Comparison of ENCODE assay signal across 20 mouse cellular contexts in the genomic region with DNA sequence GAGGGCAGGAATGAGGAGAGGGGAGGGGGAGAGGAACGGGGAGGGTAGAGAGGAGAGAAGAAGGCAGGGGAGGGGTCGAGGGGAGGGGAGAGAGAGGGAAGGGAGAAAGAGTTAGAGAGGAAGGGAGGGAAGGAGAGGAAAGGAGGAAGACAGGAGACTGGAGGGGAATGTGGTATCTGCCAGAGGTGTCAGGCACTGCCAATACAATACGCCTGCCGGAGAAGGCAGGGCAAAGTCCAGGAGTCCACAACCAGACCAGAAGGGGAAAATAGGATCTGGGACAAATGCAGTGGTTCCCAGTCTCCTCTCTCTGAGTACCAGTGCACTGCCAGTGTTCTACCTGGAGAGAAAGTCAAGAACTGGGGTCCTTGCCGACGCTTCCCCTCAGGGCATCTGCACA. TPM values are rescaled to one million over a fixed set of nuclear protein-coding genes. Genes with fewer than 3 reads are reported as not detected.
DNase-seq lines count a peak whose midpoint lies in the region; ATAC-seq and TF ChIP-seq lines count a peak whose summit lies in the region.
"Had no signal": no experiment of that assay in that cellular context is flagged by ENCODE, and none has a peak within 500 bp of the region (broad histone marks: within the 10 kb centered on the region; RNA-seq: fewer than 3 reads in every experiment).

No protein-coding gene starts in this region.

- no peak overlapping the region for H3K4me3 ChIP-seq in kidney, adult 2 months (ENCODE audit: insufficient read depth, low read depth, low read length)
- H3K4me3 ChIP-seq in kidney, embryonic 16.5 days (ENCODE audit: low read length) = no peak overlapping the region
- no peak overlapping the region for H3K4me3 ChIP-seq in liver, embryonic 15.5 days (replicated peaks)
- H3K4me3 ChIP-seq: forebrain, embryonic 13.5 days; heart, embryonic 13.5 days; limb, embryonic 10.5 days had no signal

- H3K4me2 ChIP-seq in kidney, embryonic 16.5 days (replicated peaks; ENCODE audit: low read depth, low read length) = no peak overlapping the region
- peak overlapping the region; percentile 32; the same call in 1 of the 2 replicates for H3K4me2 ChIP-seq in liver, embryonic 15.5 days
- H3K4me2 ChIP-seq: forebrain, embryonic 13.5 days; heart, embryonic 13.5 days; midbrain, embryonic 11.5 days had no signal

- H3K9ac ChIP-seq in kidney, embryonic 16.5 days (replicated peaks; ENCODE audit: low read length) = no peak overlapping the region
- H3K9ac ChIP-seq in liver, embryonic 15.5 days = no peak overlapping the region
- H3K9ac ChIP-seq: forebrain, embryonic 13.5 days; heart, embryonic 13.5 days had no signal

- H3K9me3 ChIP-seq in kidney, embryonic 16.5 days (ENCODE audit: low read length) = no peaks in the 10 kb centered on the region
- H3K9me3 ChIP-seq in liver, embryonic 15.5 days (replicated peaks) = no peaks in the 10 kb centered on the region
- H3K9me3 ChIP-seq: forebrain, embryonic 13.5 days; heart, embryonic 13.5 days; limb, embryonic 10.5 days had no signal

- TF ChIP-seq CTCF in kidney, adult 2 months (conservative IDR thresholded peaks at IDR 0.05; ENCODE audit: insufficient read depth, insufficient read length, low read depth, low read length) = no peak

- H3K27ac ChIP-seq in kidney, adult 2 months (ENCODE audit: insufficient read depth, low read depth, low read length) = no peak overlapping the region
- no peak overlapping the region for H3K27ac ChIP-seq in kidney, embryonic 16.5 days (ENCODE audit: low read length)
- no peak overlapping the region for H3K27ac ChIP-seq in liver, embryonic 15.5 days (replicated peaks)
- H3K27ac ChIP-seq: forebrain, embryonic 13.5 days; heart, embryonic 13.5 days; limb, embryonic 10.5 days; macrophage had no signal

- peak; percentile 84 for DNase-seq in kidney, adult 2 months
- DNase-seq in kidney, postnatal 14 days = peak; percentile 34
- no peak for DNase-seq in lung, postnatal 10 days
- no peak for DNase-seq in thymus, postnatal 10 days (ENCODE audit: low spot score in 2 of 2)
- DNase-seq: B cell, adult 2 months; cerebellum, adult 9-11 months; heart, adult 18-20 months; lung, adult 2 months; retina, postnatal 1 day; right cerebral cortex, postnatal 4 days; thymus, postnatal 36 days had no signal

- no peak for ATAC-seq in kidney, embryonic 16.5 days (ENCODE audit: low FRiP score, low TSS enrichment)
- ATAC-seq in liver, embryonic 15.5 days (ENCODE audit: insufficient read depth) = peak; percentile 18; the same call in 1 of the 2 replicates
- ATAC-seq in megakaryocyte progenitor cell, adult 5-6 weeks (replicated peaks; ENCODE audit: poor library complexity) = no peak
- ATAC-seq: forebrain, embryonic 13.5 days; hindbrain, embryonic 16.5 days had no signal

- 47% methylated on average over 6 of the region's 6 CpGs for WGBS in kidney, adult 2 months
- 71% methylated on average over 6 of the region's 6 CpGs for WGBS in kidney, embryonic 16.5 days
- WGBS in liver, embryonic 15.5 days (ENCODE audit: insufficient replicate concordance) = 56% methylated on average over 6 of the region's 6 CpGs

- no peaks in the 10 kb centered on the region for H3K36me3 ChIP-seq in kidney, adult 2 months (ENCODE audit: control insufficient read depth, insufficient read depth, low read length)
- no peaks in the 10 kb centered on the region for H3K36me3 ChIP-seq in kidney, embryonic 16.5 days (ENCODE audit: insufficient read depth, low read length)
- H3K36me3 ChIP-seq in liver, embryonic 15.5 days (replicated peaks) = no peaks in the 10 kb centered on the region
- H3K36me3 ChIP-seq: heart, embryonic 13.5 days; limb, embryonic 10.5 days had no signal

- peaks cover 14% of the 10 kb centered on the region; the same call in 1 of the 2 replicates for H3K4me1 ChIP-seq in kidney, adult 2 months (ENCODE audit: control insufficient read depth, insufficient read depth, low read length)
- peaks cover 14% of the 10 kb centered on the region for H3K4me1 ChIP-seq in kidney, embryonic 16.5 days (ENCODE audit: insufficient read depth, low read length)
- H3K4me1 ChIP-seq in liver, embryonic 15.5 days (replicated peaks) = peaks cover 29% of the 10 kb centered on the region

- no peak for TF ChIP-seq POLR2A in kidney, adult 2 months (IDR thresholded peaks at IDR 0.05; ENCODE audit: low read depth, low read length)

- no peaks in the 10 kb centered on the region for H3K27me3 ChIP-seq in kidney, adult 2 months (replicated peaks; ENCODE audit: control insufficient read depth, insufficient read depth, low read length)
- no peaks in the 10 kb centered on the region for H3K27me3 ChIP-seq in kidney, embryonic 16.5 days (ENCODE audit: insufficient read depth, low read length)
- H3K27me3 ChIP-seq in liver, embryonic 15.5 days = 0 out of 2 replicates have a peak, but pooled peaks cover 1% of the 10 kb centered on the region

RNA-seq across cellular contexts. Expression of a gene that starts 1.8 kb away (rescaled TPM):
- polyA plus RNA-seq in kidney, adult 2 months (2012; rRNA removed) = 17.6 and 18.6 TPM in 2 replicates
- polyA plus RNA-seq in kidney, embryonic 16.5 days (2015; fragmentation: Nextera tagmentation; extraction: Ambion mirVana) = 6.7 and 7.2 TPM in 2 replicates
- polyA plus RNA-seq in liver, embryonic 15.5 days (2015; fragmentation: Nextera tagmentation; extraction: Ambion mirVana) = 1.8 and 2.0 TPM in 2 replicates
- 11.4 and 12.8 TPM in 2 replicates for total RNA-seq in megakaryocyte progenitor cell, adult 5-6 weeks (2015)
- 11.0 and 19.8 TPM in 2 replicates for total RNA-seq in megakaryocyte progenitor cell, adult 5-6 weeks (2017)

RNA-seq across cellular contexts. Expression of a gene that starts 30.8 kb away (rescaled TPM):
- 12.4 and 14.7 TPM in 2 replicates for polyA plus RNA-seq in kidney, adult 2 months (2012; rRNA removed)
- 25.5 and 31.4 TPM in 2 replicates for polyA plus RNA-seq in kidney, embryonic 16.5 days (2015; fragmentation: Nextera tagmentation; extraction: Ambion mirVana)
- polyA plus RNA-seq in liver, embryonic 15.5 days (2015; fragmentation: Nextera tagmentation; extraction: Ambion mirVana) = 10.9 and 12.0 TPM in 2 replicates
- 67.7 and 74.1 TPM in 2 replicates for total RNA-seq in megakaryocyte progenitor cell, adult 5-6 weeks (2015)
- 38.1 and 50.1 TPM in 2 replicates for total RNA-seq in megakaryocyte progenitor cell, adult 5-6 weeks (2017)

Comparison
In these comparisons a context has a peak if more than half of its experiments do, and no peak if none do; other contexts are left out.
1. DNase-seq: peak in kidney, adult 2 months (single experiment) and kidney, postnatal 14 days (single experiment); none in lung, postnatal 10 days (single experiment) and thymus, postnatal 10 days (0 of 2).